Mouse (Mus musculus) cerebellum, postnatal 4 days (tissue): ENCODE results near the gene Dtx1.
A peak's percentile ranks its signal among the peaks of the same experiment; 100 is the strongest.

Experiments
- DNase-seq, 2 experiments: peaks; one replicate each; pipeline ENCODE4 v3.0.0; 2022; ENCODE audit warnings: low spot score in 2 of 2, mixed read lengths in 1 of 2

Dtx1 gene

DNA sequence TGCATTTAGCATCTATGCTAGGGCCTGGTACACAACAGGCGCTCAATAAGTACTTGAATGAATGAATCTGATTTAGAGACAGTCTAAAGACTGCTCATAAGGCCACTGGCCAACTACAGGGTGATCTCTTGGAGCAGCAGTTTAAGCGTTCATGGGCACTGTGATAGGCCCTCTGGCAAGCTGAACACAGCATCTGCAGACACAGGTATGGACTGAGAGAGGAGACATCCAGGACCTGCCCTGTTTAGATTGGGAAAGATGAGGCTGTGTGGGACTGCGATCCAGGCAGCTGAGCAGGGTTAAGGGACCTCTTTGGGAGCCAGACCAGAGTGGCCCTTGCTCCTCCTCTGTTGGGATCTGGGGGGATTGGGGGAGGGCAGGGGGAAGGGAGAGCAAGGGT, at the start of gene Dtx1:
TSS of gene Dtx1 (minus strand) at position 101 of the 400 bp plus-strand sequence.
- no peak for DNase-seq

DNA sequence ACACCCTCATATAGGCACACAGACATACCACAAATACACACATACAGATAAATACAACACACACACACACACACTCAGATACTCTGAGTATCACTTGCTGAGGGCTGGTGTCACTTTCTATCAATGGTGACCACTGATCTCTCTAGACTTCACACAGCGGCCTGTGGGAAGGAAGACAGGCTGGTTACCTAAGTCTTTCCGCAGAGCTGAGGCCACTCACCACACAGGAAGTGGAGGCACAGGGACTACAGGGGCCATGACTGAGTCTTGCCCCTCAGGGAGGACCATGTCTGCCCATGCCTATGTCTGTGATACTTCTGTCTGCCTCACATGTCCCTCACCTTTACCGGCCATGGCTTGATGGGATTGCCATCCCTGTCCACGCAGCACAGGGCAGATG, 42.5 kb upstream of the Dtx1 start:
- DNase-seq: no peak

DNA sequence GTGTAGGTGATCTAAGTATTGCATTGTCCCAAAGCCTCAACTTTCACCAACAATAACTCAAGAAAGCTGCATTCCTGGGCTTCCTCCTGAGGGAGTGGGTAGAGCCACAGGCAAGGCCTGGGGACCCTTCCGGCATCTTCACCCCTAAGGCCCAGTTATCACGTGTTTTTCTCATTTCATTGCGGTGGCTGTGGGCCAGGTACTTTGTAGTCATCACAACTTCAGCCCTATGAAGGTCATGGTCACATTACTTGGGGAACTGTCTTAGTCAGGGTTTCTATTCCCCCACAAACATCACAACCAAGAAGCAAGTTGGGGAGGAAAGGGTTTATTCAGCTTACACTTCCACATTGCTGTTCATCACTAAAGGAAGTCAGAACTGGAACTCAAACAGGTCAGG, 41.1 kb upstream of the Dtx1 start:
- DNase-seq: no peak

DNA sequence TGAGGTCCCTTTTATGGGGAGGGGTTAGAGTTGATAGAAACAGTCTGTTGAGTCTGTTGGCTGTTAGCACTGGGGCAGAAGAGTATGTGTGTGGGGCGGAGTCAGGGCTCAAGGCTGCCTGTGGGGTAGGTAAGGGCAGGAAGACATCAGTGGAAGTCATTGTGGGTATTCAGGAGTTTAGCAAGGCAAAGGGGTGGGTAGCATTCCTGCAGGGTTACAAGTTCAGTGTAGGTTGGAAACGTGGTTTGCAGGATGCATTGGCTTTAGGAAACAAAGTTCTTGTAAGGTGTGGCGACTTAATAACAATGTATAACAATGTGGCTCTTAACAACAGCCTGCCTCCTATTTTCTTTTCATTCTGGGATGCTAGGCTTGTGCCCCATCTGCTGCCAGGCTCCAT, 39.5 kb upstream of the Dtx1 start:
- no peak for DNase-seq

DNA sequence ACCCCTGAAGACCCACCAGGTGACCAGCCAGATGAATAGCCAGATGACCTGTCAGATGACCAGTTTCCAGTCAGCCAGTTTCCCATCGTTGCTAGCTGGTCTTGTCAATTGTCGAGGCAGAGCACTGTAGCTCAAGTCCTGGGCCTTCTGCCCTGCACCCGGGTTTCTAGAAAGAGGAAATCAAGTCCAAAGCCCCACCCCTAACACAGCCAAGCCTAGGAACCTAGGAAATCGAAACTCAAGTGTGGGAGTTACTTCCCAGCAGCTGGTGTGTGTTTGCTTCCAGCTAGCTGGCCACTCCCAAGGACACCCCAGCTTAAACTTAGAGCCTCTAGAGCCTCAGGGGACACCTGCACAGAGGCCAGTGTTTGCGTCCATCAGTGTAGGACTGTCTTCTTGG, 38.0 kb upstream of the Dtx1 start, which contains the start of gene Oas2:
TSS of gene Oas2 (minus strand) at position 166 of the 400 bp plus-strand sequence.
- no peak for DNase-seq

DNA sequence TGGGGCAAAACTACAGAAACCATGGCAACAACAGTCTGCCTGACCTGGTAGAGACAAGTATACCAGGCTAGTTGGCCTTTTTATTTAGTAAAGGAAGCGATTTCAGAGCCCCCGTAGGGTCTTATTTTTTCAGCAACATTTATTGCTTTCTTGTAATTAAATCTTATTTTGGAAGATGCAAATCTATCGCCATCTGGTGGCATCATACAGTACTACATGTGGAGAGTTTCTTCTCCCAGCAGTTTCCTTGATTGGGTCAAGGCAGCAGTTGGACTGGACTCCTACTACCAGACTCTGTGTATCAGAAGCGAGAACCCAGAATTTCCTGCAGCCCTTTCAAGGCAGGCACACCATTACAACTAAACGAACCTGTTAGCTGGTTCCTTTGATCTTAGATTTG, 34.7 kb upstream of the Dtx1 start:
- peak in 1 of 2 experiments; percentile 72 for DNase-seq

DNA sequence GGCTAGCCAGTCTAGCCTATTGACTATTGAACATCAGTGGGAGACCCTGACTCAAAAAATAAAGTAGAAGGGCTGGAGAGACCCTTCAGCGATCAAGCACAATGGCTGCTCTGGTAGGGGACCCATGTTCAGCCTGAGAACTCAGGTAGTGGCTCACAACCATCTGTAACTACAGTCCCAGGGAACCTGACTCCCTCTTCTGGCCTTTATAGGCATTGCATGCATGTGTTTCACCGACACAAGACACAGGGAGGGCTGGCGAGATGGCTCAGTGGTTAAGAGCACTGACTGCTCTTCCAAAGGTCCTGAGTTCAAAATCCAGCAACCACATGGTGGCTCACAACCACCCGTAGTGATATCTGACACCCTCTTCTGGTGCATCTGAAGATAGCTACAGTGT, 30.4 kb upstream of the Dtx1 start:
- DNase-seq: peak in 1 of 2 experiments; percentile 42

DNA sequence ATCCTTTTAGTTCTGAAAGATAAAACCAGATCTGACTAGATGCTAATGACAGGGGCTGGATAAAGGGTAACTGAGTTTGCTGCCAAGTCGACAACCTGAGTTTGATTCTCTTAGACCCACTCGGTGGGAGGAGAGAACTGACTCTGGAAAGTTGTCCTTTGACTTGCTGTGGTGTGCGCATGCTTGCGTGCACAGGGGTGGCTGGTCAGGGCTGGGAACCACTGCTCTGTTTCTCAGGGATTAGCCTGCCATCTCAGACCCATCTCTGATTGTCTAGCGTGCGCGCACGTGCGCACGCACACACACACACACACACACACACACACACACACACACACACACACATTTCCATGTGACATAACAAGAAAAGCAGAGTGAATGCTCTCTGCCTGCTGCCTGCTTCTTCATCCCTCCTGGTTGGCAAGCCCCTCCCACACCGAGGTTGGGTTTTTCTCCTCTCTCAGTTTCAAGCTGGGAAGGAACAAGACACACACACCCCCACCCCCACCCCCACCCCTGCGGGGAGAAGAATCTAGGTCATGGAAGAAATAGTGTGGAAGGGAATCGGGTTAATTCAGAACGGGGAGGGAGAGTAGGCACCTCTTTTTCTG, 22.8 kb upstream of the Dtx1 start:
- no peak for DNase-seq

DNA sequence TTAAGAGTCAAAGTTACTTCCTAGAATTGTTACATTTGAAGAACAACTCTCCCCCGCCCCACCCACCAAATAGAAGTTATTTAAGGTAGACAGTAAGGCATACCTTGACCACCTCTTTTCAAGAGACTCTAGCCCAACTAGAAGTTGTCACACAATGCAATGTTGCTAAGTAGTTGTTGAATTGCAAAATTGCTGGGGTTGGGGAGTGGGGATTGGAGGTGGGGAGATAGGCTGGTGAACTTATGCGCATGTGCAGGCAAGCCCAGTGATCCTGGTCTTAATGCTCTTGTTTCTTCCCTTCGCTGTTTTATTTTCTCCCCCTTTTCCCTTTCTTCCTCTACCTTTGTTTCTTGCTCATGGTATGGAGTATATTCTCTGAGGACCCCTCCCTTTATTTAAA, 22.0 kb upstream of the Dtx1 start:
- no peak for DNase-seq

DNA sequence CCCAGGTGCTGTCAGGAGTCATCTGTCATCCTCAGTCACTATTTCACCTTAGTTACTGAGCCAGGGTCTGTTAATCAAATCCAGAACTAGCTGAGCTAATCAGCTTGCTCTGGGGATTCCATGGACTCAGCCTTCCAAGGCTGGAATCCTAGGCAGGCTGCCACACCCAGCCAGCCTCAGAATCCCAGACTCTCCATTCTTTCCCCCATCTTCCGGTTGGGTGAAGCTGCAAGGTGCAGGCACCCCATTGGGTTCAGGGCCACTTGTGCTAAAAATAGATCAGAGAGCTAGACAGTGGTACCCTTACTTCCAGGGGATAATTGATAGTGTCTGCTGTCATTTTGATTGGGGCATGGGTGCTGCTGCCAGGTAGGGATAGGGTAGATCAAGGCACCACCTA, 21.0 kb upstream of the Dtx1 start:
- DNase-seq: no peak

DNA sequence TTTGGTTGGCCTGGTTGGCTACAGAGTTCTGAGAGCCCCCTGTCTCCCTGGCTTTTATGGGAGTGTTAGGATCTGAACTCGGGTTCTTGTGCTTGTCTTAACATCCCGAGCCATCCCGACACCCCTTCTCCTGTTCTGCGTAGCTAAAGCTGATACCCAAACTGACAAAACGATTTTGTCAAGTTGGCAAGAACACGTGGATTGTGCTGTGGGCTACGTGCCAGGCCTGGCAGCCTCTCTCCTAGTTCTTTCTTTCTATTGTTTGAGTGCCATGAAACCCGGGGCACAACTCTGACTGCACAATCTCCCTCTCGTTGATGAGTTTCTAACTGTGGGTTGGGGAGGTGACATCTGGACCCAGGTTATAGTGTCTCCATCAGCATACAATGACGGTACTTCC, 17.6 kb upstream of the Dtx1 start:
- peak in 1 of 2 experiments; percentile 58 for DNase-seq

DNA sequence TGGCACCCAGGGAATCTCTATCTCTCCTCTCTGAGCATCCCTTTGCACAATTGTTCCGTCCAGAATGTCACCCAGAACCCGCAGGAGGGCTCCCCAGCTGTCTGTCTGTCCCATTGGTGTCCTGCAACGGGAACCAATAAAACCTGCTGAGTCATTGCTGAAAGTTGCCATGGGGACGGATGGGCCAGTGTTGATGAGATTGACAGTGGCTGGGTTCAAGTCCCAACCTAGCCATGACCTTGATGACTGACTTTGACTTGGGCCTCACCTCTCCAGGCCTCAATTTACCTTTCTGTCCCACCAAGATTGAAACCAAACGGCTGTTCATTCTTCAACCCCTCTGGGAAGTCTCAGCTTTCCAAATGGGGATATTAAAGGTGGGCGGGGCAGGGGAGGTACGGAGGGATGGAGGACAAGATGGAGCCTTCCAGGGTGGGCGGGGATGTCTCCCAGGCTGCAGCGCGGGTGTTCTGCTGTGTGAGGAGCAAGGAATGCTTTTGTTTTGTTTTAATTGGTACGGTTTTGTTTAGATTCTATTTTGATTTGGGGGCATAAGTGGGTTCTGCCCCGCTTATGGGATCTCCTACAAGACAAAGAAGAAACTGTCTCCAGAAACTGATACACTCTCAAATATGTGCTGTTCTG, 14.2 kb upstream of the Dtx1 start:
- no peak for DNase-seq

DNA sequence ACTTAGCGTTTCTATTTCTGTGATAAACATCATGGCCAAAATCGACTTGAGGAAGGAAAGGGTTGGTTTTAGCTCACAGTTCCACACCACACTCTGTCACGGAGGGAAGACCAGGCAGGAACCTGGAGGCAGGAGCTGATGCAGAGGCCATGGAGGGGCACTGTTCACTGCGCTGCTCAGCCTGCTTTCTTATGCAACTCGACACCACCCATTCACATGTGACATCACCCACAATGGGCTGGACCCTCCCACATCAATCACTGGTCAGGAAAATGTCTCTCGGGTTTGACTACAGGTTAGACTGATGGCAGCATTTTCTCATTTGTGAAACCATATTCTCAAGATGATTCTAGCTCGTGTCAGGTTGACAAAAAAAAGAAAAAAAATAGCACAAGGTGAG, 9.3 kb upstream of the Dtx1 start:
- no peak for DNase-seq

DNA sequence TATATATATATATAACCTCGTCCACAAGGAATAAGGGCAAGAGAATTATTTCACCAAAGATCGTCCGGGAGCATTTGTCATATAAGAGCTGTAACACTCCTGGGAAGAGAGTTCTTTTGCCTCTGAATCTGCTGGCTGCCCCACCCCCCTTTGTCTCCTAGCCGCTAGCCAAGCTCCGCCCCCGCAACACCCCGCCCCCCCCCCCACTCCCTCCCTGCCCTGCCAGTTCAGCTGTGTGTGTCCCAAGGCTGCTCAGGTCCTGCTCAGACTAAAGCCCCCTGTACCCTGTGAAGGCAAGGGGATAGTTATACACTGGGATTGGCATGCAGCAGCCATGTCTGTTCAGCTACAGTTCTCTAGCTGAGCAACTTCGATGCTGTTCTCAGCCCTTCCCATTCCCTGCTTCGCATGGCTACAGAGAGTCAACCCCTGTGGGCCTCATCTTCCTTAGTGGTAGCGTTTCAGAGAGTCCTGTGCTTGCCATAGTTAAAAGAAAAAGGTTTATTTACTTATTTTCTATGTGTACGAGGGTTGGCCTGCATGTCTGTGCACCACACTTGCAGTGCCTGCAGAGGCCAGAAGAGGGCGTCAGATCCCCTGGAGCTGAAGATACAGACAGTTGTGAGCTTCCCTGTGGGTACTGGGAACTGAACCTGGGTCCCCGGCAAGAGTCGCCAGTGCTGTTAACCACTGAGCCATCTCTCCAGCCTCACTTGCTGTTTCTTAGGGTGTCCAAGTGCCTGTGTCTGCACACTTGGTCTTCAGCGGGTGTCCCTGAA, 7.1 kb upstream of the Dtx1 start:
- no peak for DNase-seq

DNA sequence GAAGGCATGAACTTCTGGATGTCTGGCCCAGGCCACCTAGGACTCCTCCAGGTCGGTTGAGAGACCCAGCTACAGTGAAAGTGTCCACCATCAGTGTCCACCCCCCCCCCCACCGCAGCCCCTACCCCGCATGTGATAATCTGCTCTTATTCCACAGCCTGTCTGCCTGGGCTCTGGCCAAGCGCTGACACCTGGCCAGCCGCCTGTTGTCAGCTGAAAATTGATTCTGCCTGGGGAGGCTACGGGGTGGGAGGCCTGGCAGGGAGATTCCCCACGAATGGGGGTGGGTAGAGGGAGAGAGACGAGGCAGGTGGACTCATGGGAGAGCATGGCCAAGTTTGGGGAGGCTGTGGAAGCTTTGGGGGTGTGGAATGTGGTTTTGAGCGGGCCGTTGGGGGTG, 5.4 kb upstream of the Dtx1 start:
- no peak for DNase-seq

DNA sequence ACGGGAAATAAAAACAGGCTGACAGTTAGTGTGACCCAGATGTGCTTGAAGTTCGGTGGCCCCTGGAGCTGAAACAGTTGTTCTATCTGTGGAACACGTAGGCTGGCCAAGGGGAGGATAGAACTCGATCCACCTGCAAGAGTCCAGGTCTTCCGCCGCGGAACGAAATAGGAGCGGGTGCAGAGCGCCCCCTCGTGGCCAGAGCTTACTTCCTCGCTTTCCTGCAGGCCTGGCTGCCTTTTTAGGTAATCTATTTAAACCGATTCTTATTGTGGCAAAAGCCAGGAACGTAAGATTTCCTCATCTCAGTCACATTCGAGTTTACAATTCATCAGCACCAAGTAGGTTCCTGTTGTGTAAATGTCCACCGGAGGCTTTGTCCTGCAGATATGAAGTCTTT, 2.6 kb upstream of the Dtx1 start:
- DNase-seq: peak; percentile 81 to 90

DNA sequence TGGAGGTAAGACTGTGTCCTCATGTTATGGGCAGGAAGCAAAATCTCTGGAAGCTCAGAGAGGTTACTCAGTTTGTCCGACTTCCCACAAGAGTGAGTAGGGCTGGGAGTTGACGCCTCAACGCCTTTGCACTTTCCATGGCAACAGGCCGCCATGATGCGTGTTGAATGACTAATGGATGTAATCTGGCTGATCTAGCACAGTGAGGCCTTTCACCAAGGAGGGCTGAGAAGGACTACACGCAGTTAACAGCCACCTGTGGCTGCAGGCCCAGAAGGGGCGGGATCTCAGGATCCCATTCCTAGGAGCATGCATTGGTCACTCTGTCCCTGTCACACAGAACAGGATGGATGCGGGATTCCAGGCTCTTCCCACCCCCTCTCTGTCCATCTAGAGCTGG, 994 bp upstream of the Dtx1 start:
- no peak for DNase-seq

DNA sequence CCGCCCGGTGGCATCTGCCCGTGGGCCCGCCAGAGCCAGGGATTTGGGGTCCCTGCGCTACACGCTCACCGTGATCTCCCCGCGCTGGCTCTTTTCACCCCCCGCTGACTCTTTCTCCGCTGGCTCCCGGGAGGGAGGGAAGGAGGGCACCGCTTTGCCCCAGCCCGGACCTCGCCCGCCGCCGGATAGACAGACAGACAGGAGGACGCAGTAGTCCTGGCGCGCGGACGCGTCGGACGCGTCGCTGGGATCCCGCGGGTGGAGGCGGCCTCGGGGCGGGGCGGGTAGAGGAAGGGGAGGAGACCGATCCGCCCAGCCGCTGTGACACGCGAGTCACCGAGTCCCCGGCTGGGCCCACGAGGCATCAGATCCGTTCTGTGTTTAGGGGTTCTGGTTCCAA, 311 bp downstream of the Dtx1 start:
- peak in 1 of 2 experiments; percentile 66 for DNase-seq

DNA sequence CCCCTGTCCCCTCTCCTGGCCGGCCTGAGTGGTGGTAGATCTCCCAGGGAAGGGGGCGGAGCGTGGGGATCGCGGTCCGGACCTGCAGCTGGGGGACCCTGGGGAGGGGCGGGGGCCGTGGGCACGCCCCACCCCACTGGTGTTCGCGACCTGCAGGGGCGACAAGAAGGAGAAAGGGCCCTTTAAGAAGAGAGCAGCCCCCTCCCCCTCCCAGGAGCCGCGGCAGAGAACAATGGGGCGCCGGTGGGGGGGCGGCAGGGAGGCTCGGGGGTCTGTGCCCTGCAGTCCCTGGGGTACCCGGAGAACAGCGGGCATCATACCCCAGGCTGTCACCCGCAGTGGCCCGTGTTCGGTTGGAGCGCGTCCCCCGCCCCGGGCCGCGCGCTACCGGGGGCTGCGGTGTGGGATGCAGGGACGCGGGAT, 890 bp downstream of the Dtx1 start:
- DNase-seq: peak in 1 of 2 experiments; percentile 52

DNA sequence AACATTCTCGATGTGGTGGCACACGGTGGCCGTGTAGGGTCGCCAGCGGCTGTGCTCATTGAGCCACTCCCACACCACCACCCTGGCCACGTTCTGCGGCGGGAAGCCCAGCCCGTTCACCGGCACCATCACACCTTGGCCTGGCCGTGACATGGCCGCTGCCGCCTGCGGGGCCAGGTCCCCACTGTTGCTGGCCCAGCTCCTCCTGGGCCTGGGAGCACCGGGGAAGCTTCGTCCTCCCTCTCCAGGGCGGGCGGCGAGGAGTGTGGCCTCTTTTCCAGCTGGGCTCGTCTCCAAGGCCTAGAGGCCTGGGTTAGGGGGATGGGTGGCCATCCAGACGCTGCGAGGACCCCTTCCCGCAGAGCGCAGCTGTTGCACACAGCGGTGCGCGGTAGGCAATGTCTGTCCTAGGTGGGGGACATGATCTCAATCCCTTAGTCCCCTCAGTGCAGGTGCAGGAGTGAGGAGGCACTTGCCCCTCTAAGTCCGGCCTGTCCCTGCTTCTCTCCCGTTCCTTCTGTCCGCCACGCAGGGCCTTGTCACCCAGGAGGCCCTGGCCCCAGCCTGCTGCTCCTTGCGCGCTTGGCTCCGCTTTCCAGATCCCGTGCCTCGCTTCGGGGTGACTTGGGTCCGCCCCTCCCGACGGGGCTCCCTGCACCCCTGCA, 1.4 kb downstream of the Dtx1 start:
- DNase-seq: peak in 1 of 2 experiments; percentile 64

DNA sequence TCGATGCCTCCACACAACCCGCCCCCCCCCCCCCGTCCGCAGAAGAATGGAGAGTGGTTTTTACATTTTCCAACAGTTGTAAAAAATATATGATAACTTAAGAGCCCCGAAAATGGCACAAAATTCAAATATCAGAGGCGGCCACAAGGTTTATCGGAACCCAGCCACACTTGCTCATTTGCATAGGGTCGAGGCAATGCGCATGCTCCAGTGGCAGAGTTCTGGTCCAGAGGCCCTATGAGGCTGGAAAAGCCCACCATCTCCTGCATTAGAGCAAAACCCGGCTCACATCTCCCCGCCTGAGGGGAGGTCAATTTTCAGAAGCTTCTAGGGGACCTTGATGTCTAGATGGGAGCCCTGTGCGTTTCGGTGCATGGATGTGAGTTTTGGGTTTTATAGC, 4.8 kb downstream of the Dtx1 start:
- DNase-seq: no peak

DNA sequence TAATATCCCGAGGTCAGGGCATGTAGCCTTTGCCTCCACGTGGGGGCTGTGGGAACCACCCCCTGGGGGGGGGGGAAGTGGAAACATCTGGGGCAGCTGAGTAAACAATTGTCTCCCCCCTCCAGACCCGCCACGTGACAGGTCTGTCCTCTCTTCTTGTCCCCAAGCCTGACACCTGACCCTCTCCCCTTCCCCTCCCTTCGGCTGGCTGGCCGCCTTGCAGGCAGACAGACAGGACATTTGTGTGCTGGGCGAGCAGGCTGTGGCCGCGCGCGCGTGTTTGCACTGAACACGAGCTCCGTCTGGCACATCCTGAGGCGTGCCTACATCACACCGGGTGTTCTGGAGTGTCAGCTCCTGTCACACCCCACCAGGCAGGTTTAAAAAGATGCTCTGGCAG, 5.2 kb downstream of the Dtx1 start:
- DNase-seq: peak in 1 of 2 experiments; percentile 44
